Mouse (Mus musculus) embryonic facial prominence, embryonic 13.5 days (tissue): ENCODE results near the gene Ccno. TPM values are rescaled to one million over a fixed set of nuclear protein-coding genes. Genes with fewer than 3 reads are reported as not detected.
A peak's percentile ranks its signal among the peaks of the same experiment; 100 is the strongest.

Experiments
- ATAC-seq: fragments of 200-750 bp; cut with Nextera tagmentation; 2 replicates; pipeline ENCODE4 v1.8.0; 2017; ENCODE audit warnings: low read depth; ENCODE audit not compliant: insufficient number of reproducible peaks, insufficient read depth, low FRiP score, low TSS enrichment
- H3K27ac ChIP-seq: fragments of 300-500 bp; sonication (generic); 2 replicates; pipeline ENCODE4 v1.5.1; 2015; ENCODE audit warnings: moderate library complexity, mild to moderate bottlenecking, inconsistent platforms
- H3K27me3 ChIP-seq: fragments of 300-500 bp; sonication (generic); 2 replicates; pipeline ENCODE4 v1.6.1; 2015; ENCODE audit warnings: mild to moderate bottlenecking, inconsistent platforms
- H3K36me3 ChIP-seq: fragments of 300-500 bp; sonication (generic); 2 replicates; pipeline ENCODE4 v1.6.1; 2015; ENCODE audit warnings: mild to moderate bottlenecking, inconsistent platforms
- H3K4me1 ChIP-seq: fragments of 300-500 bp; sonication (generic); 2 replicates; pipeline ENCODE4 v1.6.1; 2015; ENCODE audit warnings: inconsistent platforms
- H3K4me2 ChIP-seq: fragments of 300-500 bp; sonication (generic); 2 replicates; pipeline ENCODE4 v1.6.1; 2015; ENCODE audit warnings: moderate library complexity, mild to moderate bottlenecking, inconsistent platforms
- H3K4me3 ChIP-seq: fragments of 300-500 bp; sonication (generic); 2 replicates; pipeline ENCODE4 v1.5.1; 2015; ENCODE audit warnings: mild to moderate bottlenecking, inconsistent platforms
- H3K9ac ChIP-seq: fragments of 300-500 bp; sonication (generic); 2 replicates; pipeline ENCODE4 v1.6.1; 2015; ENCODE audit warnings: mild to moderate bottlenecking, inconsistent platforms
- H3K9me3 ChIP-seq: fragments of 300-500 bp; sonication (generic); 2 replicates; pipeline ENCODE4 v1.6.1; 2016; ENCODE audit warnings: inconsistent platforms
- WGBS: fragments of 180-500 bp; shearing (Covaris S2); methylation state at CpG from one replicate; pipeline ENCODE4 v1.1.7; 2015; ENCODE audit warnings: mixed read lengths; 5-methylcytosine and 5-hydroxymethylcytosine counted together
- polyA plus RNA-seq: library from polyadenylated mRNA; unstranded; fragments of >200 nt; fragmentation: Nextera tagmentation; extraction: Ambion mirVana; gene quantifications from 2 replicates; pipeline ENCODE4 v1.2.1, GENCODE M21; 2015

The Ccno gene
- polyA plus RNA-seq, 1 experiment from 2014 or later, result 0.63 TPM

DNA sequence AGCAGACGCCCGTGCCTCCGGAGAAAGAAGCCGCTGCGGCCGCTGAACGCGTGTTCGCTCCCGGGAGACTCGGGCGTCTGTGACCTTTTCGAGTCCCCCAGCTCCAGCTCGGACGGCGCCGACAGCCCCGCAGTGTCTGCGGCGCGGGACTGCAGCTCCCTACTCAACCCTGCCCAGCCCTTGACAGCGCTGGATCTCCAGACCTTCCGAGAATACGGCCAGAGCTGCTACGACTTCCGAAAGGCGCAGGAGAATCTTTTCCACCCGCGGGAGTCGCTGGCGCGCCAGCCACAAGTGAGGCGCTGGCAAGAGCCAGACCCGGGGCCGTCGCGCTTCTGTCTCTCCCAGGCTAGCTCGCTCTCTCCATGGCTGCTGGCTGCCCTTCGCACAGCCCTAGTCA, 389 bp downstream of the Ccno start:
- Histone ChIP-seq H3K27ac (no peak overlapping the region), H3K36me3 (no peaks in the 10 kb centered on the region), H3K9ac (peak overlapping the region; percentile 66), H3K4me2 (peak overlapping the region; percentile 99), H3K4me3 (peak overlapping the region; percentile 56), H3K4me1 (peaks cover 37% of the 10 kb centered on the region), H3K9me3 (no peaks in the 10 kb centered on the region), H3K27me3 (peaks cover 85% of the 10 kb centered on the region)
- WGBS, result under 1% methylated on average over 39 of the region's 39 CpGs
- ATAC-seq, result no peak

DNA sequence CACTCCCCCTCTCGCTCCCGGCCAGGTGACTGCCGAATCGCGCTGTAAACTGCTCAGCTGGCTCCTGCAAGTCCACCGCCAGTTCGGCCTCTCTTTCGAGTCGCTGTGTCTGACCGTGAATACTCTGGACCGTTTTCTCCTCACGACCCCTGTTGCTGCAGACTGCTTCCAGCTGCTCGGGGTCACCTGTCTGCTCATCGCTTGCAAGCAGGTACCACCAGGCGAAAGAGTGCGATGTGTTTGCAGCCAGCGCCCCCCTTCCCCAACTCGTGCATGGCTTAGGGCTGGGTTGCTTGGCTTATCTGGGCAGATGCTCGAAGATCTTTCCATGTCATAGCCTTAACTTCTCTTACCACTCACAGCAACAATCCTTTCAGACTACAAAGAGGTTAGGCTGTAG, 1.3 kb downstream of the Ccno start:
- 0 out of 2 replicates have a peak overlapping the region, but pooled peaks have one; percentile 40 for H3K9ac ChIP-seq
- no peak overlapping the region for H3K27ac ChIP-seq
- no peaks in the 10 kb centered on the region for H3K9me3 ChIP-seq
- H3K27me3 ChIP-seq, result peaks cover 88% of the 10 kb centered on the region
- peak overlapping the region; percentile 56 for H3K4me3 ChIP-seq
- ATAC-seq, result no peak
- H3K4me2 ChIP-seq, result peak overlapping the region; percentile 99
- H3K4me1 ChIP-seq, result peaks cover 46% of the 10 kb centered on the region
- no peaks in the 10 kb centered on the region for H3K36me3 ChIP-seq
- WGBS, result under 1% methylated on average over 19 of the region's 19 CpGs

GRCm38 (mm10) chr13:112989541-112989940, 1.9 kb downstream of the Ccno start:
- Histone ChIP-seq H3K9ac (0 out of 2 replicates have a peak overlapping the region, but pooled peaks have one; percentile 21), H3K9me3 (no peaks in the 10 kb centered on the region), H3K4me2 (peak overlapping the region; percentile 99), H3K4me3 (peak overlapping the region; percentile 23), H3K4me1 (peaks cover 52% of the 10 kb centered on the region), H3K27me3 (peaks cover 88% of the 10 kb centered on the region), H3K36me3 (no peaks in the 10 kb centered on the region), H3K27ac (no peak overlapping the region)
- under 1% methylated on average over 23 of the region's 23 CpGs for WGBS
- no peak for ATAC-seq

DNA sequence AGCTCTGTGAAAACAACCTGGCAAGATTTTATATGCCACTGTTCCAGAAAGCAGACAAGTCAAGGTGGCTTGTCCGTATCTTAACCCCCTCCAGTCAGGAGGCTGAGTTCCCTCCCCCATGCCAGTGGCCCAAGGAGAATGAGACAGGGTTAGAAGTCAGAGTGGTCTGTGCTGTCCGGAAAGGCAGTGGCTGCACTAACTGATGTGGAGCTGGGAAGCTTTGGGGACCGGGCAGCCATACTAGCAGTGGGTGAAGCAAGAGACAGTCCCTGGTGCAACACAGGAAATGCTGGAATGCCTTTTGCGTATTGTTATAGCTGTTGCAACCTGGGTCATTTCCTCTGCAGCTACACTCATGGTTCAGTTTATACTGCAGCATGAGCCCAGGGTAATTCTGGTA, 2.7 kb downstream of the Ccno start:
- WGBS, result 9% methylated on average over 4 of the region's 4 CpGs
- peaks cover 94% of the 10 kb centered on the region for H3K27me3 ChIP-seq
- peaks cover 52% of the 10 kb centered on the region for H3K4me1 ChIP-seq
- H3K36me3 ChIP-seq, result no peaks in the 10 kb centered on the region
- no peak overlapping the region for H3K27ac ChIP-seq
- H3K4me3 ChIP-seq, result no peak overlapping the region
- no peaks in the 10 kb centered on the region for H3K9me3 ChIP-seq
- no peak for ATAC-seq
- no peak overlapping the region for H3K4me2 ChIP-seq
- H3K9ac ChIP-seq, result no peak overlapping the region

GRCm38 (mm10) chr13:112993531-112994152, 6.0 kb downstream of the Ccno start, which contains the start of gene Mcidas:
TSS of gene Mcidas (plus strand) at chr13:112993845.
- no peak for ATAC-seq
- peaks cover 95% of the 10 kb centered on the region for H3K27me3 ChIP-seq
- peak within 1 kb of the TSS; percentile 73 for H3K4me2 ChIP-seq
- H3K4me1 ChIP-seq, result peaks cover 33% of the 10 kb centered on the region
- no peaks in the 10 kb centered on the region for H3K9me3 ChIP-seq
- under 1% methylated on average over 63 of the region's 63 CpGs for WGBS
- no peaks in the 10 kb centered on the region for H3K36me3 ChIP-seq
- no peak within 1 kb of the TSS for H3K27ac ChIP-seq
- H3K4me3 ChIP-seq, result peak within 1 kb of the TSS; percentile 44
- H3K9ac ChIP-seq, result peak within 1 kb of the TSS; percentile 58

- Histone ChIP-seq H3K9me3 (no peaks in the 10 kb centered on the region), H3K4me2 (peak overlapping the region; percentile 73), H3K27ac (no peak overlapping the region), H3K27me3 (peaks cover 95% of the 10 kb centered on the region), H3K4me1 (peaks cover 33% of the 10 kb centered on the region), H3K4me3 (peak overlapping the region; percentile 44), H3K9ac (peak overlapping the region; percentile 58), H3K36me3 (no peaks in the 10 kb centered on the region)
- WGBS, result under 1% methylated on average over 25 of the region's 25 CpGs
- ATAC-seq, result no peak
Measured at GRCm38 (mm10) chr13:112994191-112994590, 6.6 kb downstream of the Ccno start.

DNA sequence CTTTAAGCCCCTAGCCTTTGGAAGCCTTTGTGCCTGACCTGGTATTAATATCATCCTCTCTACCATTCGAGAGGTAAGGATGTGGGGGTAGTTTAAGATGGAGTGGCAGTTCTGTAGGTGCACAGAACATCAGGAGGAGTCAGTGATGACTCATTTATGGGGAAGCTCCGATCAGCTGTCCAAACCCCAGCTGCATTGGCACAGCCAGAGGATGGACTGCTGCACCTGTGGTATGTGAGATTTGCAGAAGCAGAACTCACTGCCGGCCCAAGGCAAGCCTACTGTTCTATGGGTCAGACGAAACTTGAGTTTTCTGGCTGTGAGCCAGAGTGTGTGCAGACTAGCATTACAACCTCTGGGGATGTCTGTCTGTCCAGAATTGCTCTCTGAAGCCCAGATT, 8.8 kb downstream of the Ccno start:
- H3K4me1 ChIP-seq, result peaks cover 30% of the 10 kb centered on the region

DNA sequence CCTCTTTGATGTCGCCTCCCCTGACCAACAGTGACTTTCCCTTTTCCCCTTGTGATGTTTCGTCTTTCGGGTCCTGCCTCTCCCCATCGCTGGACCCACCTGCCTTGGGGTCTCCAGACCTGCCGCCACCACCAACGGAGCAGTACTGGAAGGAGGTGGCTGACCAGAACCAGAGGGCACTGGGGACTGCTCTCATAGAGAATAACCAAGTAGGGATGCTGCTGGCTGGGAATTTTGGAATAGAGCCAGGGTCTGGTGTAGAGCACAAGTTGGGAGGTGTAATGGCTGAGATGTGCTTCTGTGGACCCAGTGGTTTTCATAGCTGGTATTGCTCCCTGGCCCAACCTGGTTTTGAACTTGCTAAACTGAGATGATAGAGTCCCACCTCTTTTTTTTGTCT, 9.8 kb downstream of the Ccno start:
- no peaks in the 10 kb centered on the region for H3K36me3 ChIP-seq
- peaks cover 30% of the 10 kb centered on the region for H3K4me1 ChIP-seq
- H3K27ac ChIP-seq, result no peak overlapping the region
- no peak for ATAC-seq
- no peaks in the 10 kb centered on the region for H3K9me3 ChIP-seq
- 68% methylated on average over 6 of the region's 6 CpGs for WGBS
- H3K4me3 ChIP-seq, result no peak overlapping the region
- H3K4me2 ChIP-seq, result no peak overlapping the region
- H3K9ac ChIP-seq, result no peak overlapping the region
- peaks cover 91% of the 10 kb centered on the region for H3K27me3 ChIP-seq

More for the DNA sequence above, 8.8 kb downstream of the Ccno start:
- H3K9ac ChIP-seq, result no peak overlapping the region
- 49% methylated on average over 4 of the region's 4 CpGs for WGBS
- no peak overlapping the region for H3K27ac ChIP-seq
- no peaks in the 10 kb centered on the region for H3K9me3 ChIP-seq
- no peak overlapping the region for H3K4me3 ChIP-seq
- no peak for ATAC-seq
- no peak overlapping the region for H3K4me2 ChIP-seq
- no peaks in the 10 kb centered on the region for H3K36me3 ChIP-seq
- H3K27me3 ChIP-seq, result peaks cover 92% of the 10 kb centered on the region

DNA sequence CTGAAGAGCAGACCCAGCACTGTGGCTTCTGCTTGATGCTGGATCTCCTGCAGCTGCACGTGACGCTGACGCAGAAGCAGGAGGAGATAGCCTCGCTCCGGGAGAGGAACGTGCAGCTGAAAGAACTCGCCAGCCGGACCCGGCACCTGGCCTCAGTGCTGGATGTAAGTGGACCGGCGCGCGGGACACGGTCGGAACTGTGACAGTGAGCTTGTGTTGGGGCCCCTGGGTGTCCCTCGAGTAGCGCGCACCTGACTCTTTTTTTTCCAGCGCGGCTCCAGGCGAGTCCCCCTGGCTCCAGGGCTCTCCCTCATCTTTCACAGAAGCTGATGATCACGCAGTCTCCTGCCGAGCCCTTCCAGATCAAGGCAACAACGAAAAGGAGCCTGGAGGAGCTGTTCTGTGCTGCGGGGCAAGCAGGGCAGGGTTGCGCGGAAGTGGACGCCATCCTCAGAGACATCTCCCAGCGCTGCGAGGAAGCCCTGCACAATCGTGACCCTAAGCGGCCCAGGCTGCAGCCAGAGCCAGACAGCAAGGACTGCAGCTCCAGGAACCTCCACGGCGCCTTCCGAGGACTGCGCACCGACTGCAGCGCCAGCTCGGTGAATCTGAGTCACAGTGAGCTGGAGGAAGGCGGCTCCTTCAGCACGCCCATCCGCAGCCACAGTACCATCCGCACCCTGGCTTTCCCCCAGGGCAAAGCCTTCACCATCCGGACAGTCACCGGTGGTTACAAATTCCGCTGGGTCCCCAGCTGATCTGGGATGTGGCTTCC, 11.0 kb downstream of the Ccno start:
- WGBS, result under 1% methylated on average over 46 of the region's 46 CpGs
- Histone ChIP-seq H3K4me2 (peak overlapping the region; percentile 97), H3K4me1 (peaks cover 25% of the 10 kb centered on the region), H3K4me3 (peak overlapping the region; percentile 49), H3K36me3 (no peaks in the 10 kb centered on the region), H3K27me3 (peaks cover 79% of the 10 kb centered on the region), H3K9ac (peak overlapping the region; percentile 71), H3K27ac (no peak overlapping the region), H3K9me3 (no peaks in the 10 kb centered on the region)
- no peak for ATAC-seq

- Histone ChIP-seq H3K4me1 (peaks cover 16% of the 10 kb centered on the region), H3K36me3 (no peaks in the 10 kb centered on the region), H3K27me3 (peaks cover 64% of the 10 kb centered on the region), H3K4me2 (no peak overlapping the region), H3K4me3 (no peak overlapping the region), H3K9ac (no peak overlapping the region), H3K27ac (no peak overlapping the region), H3K9me3 (no peaks in the 10 kb centered on the region)
- no peak for ATAC-seq
- 76% methylated on average over 3 of the region's 3 CpGs for WGBS
Measured at GRCm38 (mm10) chr13:113000090-113000489, 12.5 kb downstream of the Ccno start.

- peak; percentile 62; the same call in 1 of the 2 replicates for ATAC-seq
- H3K4me1 ChIP-seq, result peaks cover 16% of the 10 kb centered on the region
- H3K9ac ChIP-seq, result no peak overlapping the region
- no peak overlapping the region for H3K27ac ChIP-seq
- H3K4me2 ChIP-seq, result no peak overlapping the region
- peaks cover 58% of the 10 kb centered on the region for H3K27me3 ChIP-seq
- no peak overlapping the region for H3K4me3 ChIP-seq
- 55% methylated on average over 9 of the region's 9 CpGs for WGBS
- H3K36me3 ChIP-seq, result no peaks in the 10 kb centered on the region
- H3K9me3 ChIP-seq, result no peaks in the 10 kb centered on the region
Measured at GRCm38 (mm10) chr13:113000576-113001318, 13.1 kb downstream of the Ccno start.
